Mouse (Mus musculus) C2C12 (cell line): Measurements from ENCODE around the gene Epn3.

Experiments
- CTCF ChIP-seq: IDR thresholded peaks from one replicate; pipeline ENCODE4 v1.5.1; 2011; ENCODE audit not compliant: control insufficient read depth, insufficient read depth, insufficient read length
- MAX ChIP-seq: IDR thresholded peaks from one replicate; pipeline ENCODE4 v1.6.1; 2011; ENCODE audit warnings: mild to moderate bottlenecking, control low read depth
- MYOD1 ChIP-seq: IDR thresholded peaks from one replicate; pipeline ENCODE4 v1.6.1; 2011; ENCODE audit warnings: low read depth; ENCODE audit not compliant: control insufficient read depth, insufficient read length

GRCm38 (mm10) chr11:94499661-94500152, at the start of gene Epn3:
- TF ChIP-seq CTCF (no peak), MAX (no peak), MYOD1 (no peak)
